Mouse (Mus musculus) liver, postnatal 0 days (tissue): ENCODE data around the gene Gopc. TPM values are rescaled to one million over a fixed set of nuclear protein-coding genes. Genes with fewer than 3 reads are reported as not detected.
"Not testable (repeated sequence)": the region's sequence is repeated elsewhere in the genome, so short reads cannot be mapped to it uniquely, and the experiment has no call there.

ENCODE experiments used
- ATAC-seq: fragments of 200-750 bp; cut with Nextera tagmentation; 2 replicates; pipeline ENCODE4 v1.8.0; 2017; ENCODE audit warnings: mild to moderate bottlenecking, moderate library complexity
- DNase-seq: peaks from one replicate; pipeline ENCODE4 v3.0.0-alpha.2; 2016
- H3K27ac ChIP-seq: fragments of 300-500 bp; sonication (generic); 2 replicates; pipeline ENCODE4 v1.5.1; 2014; ENCODE audit warnings: antibody characterized with exemption, moderate library complexity, mild to moderate bottlenecking, low read depth
- H3K27me3 ChIP-seq: fragments of 300-500 bp; sonication (generic); 2 replicates; pipeline ENCODE4 v1.6.1; 2014; ENCODE audit warnings: low read length, control low read depth, mixed read lengths; ENCODE audit not compliant: insufficient read depth
- H3K36me3 ChIP-seq: fragments of 300-500 bp; sonication (generic); replicated peaks from 2 replicates; pipeline ENCODE4 v1.6.1; 2014; ENCODE audit warnings: mild to moderate bottlenecking, control low read depth, low read length, moderate library complexity, mixed read lengths; ENCODE audit not compliant: insufficient read depth
- H3K4me1 ChIP-seq: fragments of 300-500 bp; sonication (generic); 2 replicates; pipeline ENCODE4 v1.6.1; 2014; ENCODE audit warnings: antibody characterized with exemption, mild to moderate bottlenecking, control low read depth; ENCODE audit not compliant: insufficient read depth
- H3K4me2 ChIP-seq: fragments of 300-500 bp; sonication (generic); 2 replicates; pipeline ENCODE4 v1.6.1; 2014; ENCODE audit warnings: low read depth, mild to moderate bottlenecking, low read length, moderate library complexity, mixed read lengths
- H3K4me3 ChIP-seq: fragments of 300-500 bp; sonication (generic); 2 replicates; pipeline ENCODE4 v1.5.1; 2014; ENCODE audit warnings: low read depth, low read length
- H3K9ac ChIP-seq: fragments of 300-500 bp; sonication (generic); replicated peaks from 2 replicates; pipeline ENCODE4 v1.6.1; 2014; ENCODE audit warnings: mild to moderate bottlenecking, moderate library complexity
- H3K9me3 ChIP-seq: fragments of 300-500 bp; sonication (generic); 2 replicates; pipeline ENCODE4 v1.6.1; 2016; ENCODE audit warnings: mild to moderate bottlenecking, control low read depth, low read length, mixed read lengths
- CTCF ChIP-seq: sonication (generic); IDR thresholded peaks from 2 replicates; pipeline ENCODE4 v1.5.1; 2016; ENCODE audit warnings: antibody characterized with exemption, low read depth
- EP300 ChIP-seq: IDR thresholded peaks from 2 replicates; pipeline ENCODE4 v1.6.1; 2016; ENCODE audit warnings: antibody characterized with exemption, low read depth, mild to moderate bottlenecking
- WGBS: fragments of 180-500 bp; shearing (Covaris S2); extraction: QIAGEN DNeasy Blood & Tissue Kit; methylation state at CpG from one replicate; pipeline ENCODE4 v1.1.7; 2014; ENCODE audit not compliant: insufficient replicate concordance; 5-methylcytosine and 5-hydroxymethylcytosine counted together
- polyA plus RNA-seq: library from polyadenylated mRNA; unstranded; fragments of >200 nt; fragmentation: Nextera tagmentation; extraction: Ambion mirVana; gene quantifications from 2 replicates; pipeline ENCODE4 v1.2.1, GENCODE M21; 2015

Gopc gene
- polyA plus RNA-seq, 1 experiment from 2014 or later, result 4.7 TPM

DNA sequence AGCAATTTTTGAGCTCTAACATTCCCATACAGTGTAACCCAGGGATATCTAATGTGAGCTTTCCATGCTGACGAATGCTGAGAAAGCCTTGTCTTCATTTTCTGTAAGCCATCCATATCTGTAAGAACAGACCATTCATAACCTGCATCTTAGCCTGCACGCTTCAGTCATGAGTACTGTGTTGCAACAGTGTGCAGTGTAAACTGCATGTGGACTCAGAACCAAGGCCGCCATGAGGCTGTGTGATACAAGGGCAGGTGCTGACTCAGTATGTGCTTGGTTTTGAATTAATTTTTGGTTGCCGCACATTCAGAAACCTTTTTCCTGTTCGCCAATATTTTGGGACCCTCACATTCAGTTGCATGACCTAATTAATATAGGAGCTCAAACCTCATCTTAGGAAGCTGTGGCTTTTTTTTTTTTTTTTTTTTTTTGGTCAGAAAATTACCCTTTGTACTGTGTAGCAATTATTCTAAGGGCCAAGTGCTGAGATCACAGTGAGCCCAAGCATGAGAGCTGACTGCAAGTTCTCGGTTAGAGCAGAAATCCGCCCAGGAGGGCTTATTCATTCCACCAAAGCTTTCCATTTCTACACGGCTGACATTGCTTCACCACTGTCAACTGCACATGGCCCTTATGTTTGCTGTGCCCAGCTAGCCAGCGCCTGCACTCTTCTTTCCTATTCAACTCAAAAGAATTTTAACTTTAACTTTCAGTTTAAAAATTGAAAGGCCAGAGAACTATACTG is 20.9 kb downstream of the Gopc start:
- WGBS, result 72% methylated on average over 9 of the region's 9 CpGs
- DNase-seq, result no peak

GRCm38 (mm10) chr10:52360241-52360735 is 21.6 kb downstream of the Gopc start:
- DNase-seq (no peak), ATAC-seq (no peak)
- TF ChIP-seq EP300 (no peak), CTCF (no peak)
- WGBS, result 87% methylated on average over 4 of the region's 4 CpGs
- H3K4me3 ChIP-seq, result no peak overlapping the region
- no peaks in the 10 kb centered on the region for H3K27me3 ChIP-seq
- H3K9ac ChIP-seq, result no peak overlapping the region
- no peaks in the 10 kb centered on the region; the same call in 1 of the 2 replicates for H3K36me3 ChIP-seq
- H3K4me2 ChIP-seq, result no peak overlapping the region
- H3K4me1 ChIP-seq, result no peaks in the 10 kb centered on the region
- H3K27ac ChIP-seq, result no peak overlapping the region
- no peaks in the 10 kb centered on the region for H3K9me3 ChIP-seq

More for the DNA sequence above, 20.9 kb downstream of the Gopc start:
- Histone ChIP-seq H3K4me1 (no peaks in the 10 kb centered on the region), H3K4me2 (no peak overlapping the region), H3K9me3 (no peaks in the 10 kb centered on the region), H3K9ac (no peak overlapping the region), H3K4me3 (no peak overlapping the region), H3K27ac (no peak overlapping the region), H3K36me3 (no peaks in the 10 kb centered on the region), H3K27me3 (no peaks in the 10 kb centered on the region)
- TF ChIP-seq EP300, result no peak
- ATAC-seq, result peak; percentile 83

DNA sequence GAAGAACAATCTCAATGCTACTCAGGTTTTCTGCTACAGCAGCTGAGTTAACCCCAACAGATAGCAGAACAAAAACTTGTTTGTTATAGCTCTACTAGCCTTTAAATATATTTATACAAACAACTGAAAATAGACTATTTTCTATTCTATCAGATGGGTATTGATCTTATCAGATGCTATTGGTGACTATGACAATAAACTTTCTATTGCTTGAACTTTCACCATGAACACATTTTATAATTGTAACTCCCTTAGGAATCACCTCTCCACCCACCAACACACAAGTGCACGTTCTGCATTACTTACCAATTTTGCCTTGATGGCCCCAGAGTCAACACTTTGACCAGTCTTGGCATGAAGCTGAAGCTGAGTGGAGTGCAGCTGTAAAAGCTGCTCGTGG is 23.5 kb downstream of the Gopc start, which contains the start of gene Gm26741:
TSS of gene Gm26741 (plus strand) at position 301 of the 400 bp plus-strand sequence.
- no peak for ATAC-seq
- no peak within 1 kb of the TSS for H3K27ac ChIP-seq

GRCm38 (mm10) chr10:52353184-52353583 is 28.7 kb downstream of the Gopc start:
- no peak overlapping the region for H3K9ac ChIP-seq
- DNase-seq, result no peak
- no peak overlapping the region for H3K27ac ChIP-seq
- no peaks in the 10 kb centered on the region for H3K27me3 ChIP-seq
- WGBS, result 78% methylated on average over 9 of the region's 9 CpGs
- ATAC-seq, result no peak
- no peak; the same call in 1 of the 2 replicates for TF ChIP-seq CTCF
- no peak for TF ChIP-seq EP300
- H3K4me3 ChIP-seq, result no peak overlapping the region
- no peaks in the 10 kb centered on the region for H3K9me3 ChIP-seq
- no peaks in the 10 kb centered on the region for H3K4me1 ChIP-seq
- peaks cover 29% of the 10 kb centered on the region for H3K36me3 ChIP-seq
- no peak overlapping the region for H3K4me2 ChIP-seq

More for the DNA sequence above, 23.5 kb downstream of the Gopc start, which contains the start of gene Gm26741:
- WGBS, result 82% methylated on average over 2 of the region's 2 CpGs
- TF ChIP-seq CTCF (no peak), EP300 (no peak)
- Histone ChIP-seq H3K4me3 (no peak within 1 kb of the TSS), H3K9ac (no peak within 1 kb of the TSS), H3K9me3 (no peaks in the 10 kb centered on the region), H3K36me3 (no peaks in the 10 kb centered on the region; the same call in 1 of the 2 replicates), H3K27me3 (no peaks in the 10 kb centered on the region), H3K4me1 (no peaks in the 10 kb centered on the region), H3K4me2 (no peak within 1 kb of the TSS)
- DNase-seq, result no peak

DNA sequence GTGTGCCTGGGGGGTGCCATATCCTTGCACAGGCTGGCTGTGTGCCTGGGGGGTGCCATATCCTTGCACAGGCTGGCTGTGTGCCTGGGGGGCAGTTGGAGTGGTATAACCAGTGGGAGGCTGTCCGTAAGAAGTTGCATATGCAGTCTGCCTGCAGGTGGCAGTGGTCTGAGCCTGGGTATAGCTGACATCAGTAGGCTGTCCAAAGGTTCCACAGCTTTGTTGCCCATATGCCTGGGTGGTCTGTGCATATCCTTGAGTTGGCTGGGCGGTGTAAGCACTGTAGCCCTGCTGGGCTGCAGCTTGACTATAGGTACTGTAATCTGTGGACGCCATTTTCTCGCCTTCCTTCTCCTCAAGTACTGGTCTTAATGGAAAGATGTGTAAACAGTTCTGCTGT is 38.6 kb downstream of the Gopc start:
- not testable (repeated sequence) for H3K27me3 ChIP-seq, H3K4me3 ChIP-seq, DNase-seq, ATAC-seq, H3K27ac ChIP-seq, H3K4me2 ChIP-seq, H3K9ac ChIP-seq, H3K4me1 ChIP-seq, H3K9me3 ChIP-seq
- H3K36me3 ChIP-seq, result peaks cover 33% of the 10 kb centered on the region
- 83% methylated on average over 4 of the region's 4 CpGs for WGBS
- peak; percentile 24; the same call in 1 of the 2 replicates for TF ChIP-seq CTCF

GRCm38 (mm10) chr10:52331007-52331406 is 50.9 kb downstream of the Gopc start:
- Histone ChIP-seq H3K9ac (no peak overlapping the region), H3K36me3 (no peaks in the 10 kb centered on the region), H3K9me3 (no peaks in the 10 kb centered on the region), H3K27ac (no peak overlapping the region), H3K27me3 (no peaks in the 10 kb centered on the region), H3K4me2 (no peak overlapping the region), H3K4me3 (no peak overlapping the region), H3K4me1 (no peaks in the 10 kb centered on the region)
- TF ChIP-seq EP300 (no peak), CTCF (peak; percentile 70)
- no peak for ATAC-seq
- DNase-seq, result peak; percentile 21
- WGBS, result 0% methylated on average over 1 of the region's 1 CpGs
